Mouse (Mus musculus): Measurements from ENCODE around the gene Papss2. TPM values are rescaled to one million over a fixed set of nuclear protein-coding genes. Genes with fewer than 3 reads are reported as not detected.

Gene Papss2
- polyA plus RNA-seq, 1 experiment from 2014 or later: 2.9 TPM

- no peak overlapping the region for H3K9ac ChIP-seq (replicated peaks; ENCODE audit: low read depth)
- no peaks in the 10 kb centered on the region for H3K36me3 ChIP-seq (ENCODE audit: insufficient read depth, low read length)
- TF ChIP-seq CTCF (IDR thresholded peaks at IDR 0.05): no peak
- TF ChIP-seq EP300 (IDR thresholded peaks at IDR 0.05): no peak
- no peaks in the 10 kb centered on the region for H3K9me3 ChIP-seq (ENCODE audit: low read length)
- ATAC-seq (no peak), DNase-seq (ENCODE audit: low spot score) (no peak)
- H3K27ac ChIP-seq (ENCODE audit: low read length): no peak overlapping the region
- 76% methylated on average over 5 of the region's 5 CpGs for WGBS
- no peaks in the 10 kb centered on the region for H3K27me3 ChIP-seq (replicated peaks; ENCODE audit: insufficient read depth, low read length)
- H3K4me1 ChIP-seq (ENCODE audit: insufficient read depth, low read depth, low read length): no peaks in the 10 kb centered on the region
- H3K4me3 ChIP-seq (ENCODE audit: low read depth, low read length): no peak overlapping the region
- H3K4me2 ChIP-seq (replicated peaks; ENCODE audit: low read depth, low read length): no peak overlapping the region
These were observed 25.9 kb upstream of the Papss2 start for GRCm38 (mm10) chr19:32569725-32570124.

DNA sequence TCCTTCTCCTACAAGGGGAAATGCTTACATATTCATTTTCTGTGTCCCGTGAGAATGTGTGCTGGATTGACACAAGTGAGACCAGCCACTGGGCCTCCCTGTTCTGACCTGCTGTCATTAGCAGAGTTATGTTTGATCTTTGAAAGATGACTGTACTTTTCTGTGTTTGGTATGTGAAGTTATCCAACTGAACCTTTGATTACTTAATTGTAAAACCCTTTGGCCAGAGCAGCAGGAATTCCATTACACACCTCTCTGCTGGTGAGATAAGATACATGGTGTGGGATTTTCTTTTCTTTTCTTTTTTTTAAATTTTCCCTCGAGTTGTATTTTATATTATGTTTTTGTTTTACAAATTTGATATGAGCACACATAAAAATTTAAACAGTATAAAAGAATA lies 23.4 kb upstream of the Papss2 start:
- DNase-seq (ENCODE audit: low spot score) (no peak), ATAC-seq (no peak)
- no peaks in the 10 kb centered on the region for H3K36me3 ChIP-seq (ENCODE audit: insufficient read depth, low read length)
- H3K9ac ChIP-seq (replicated peaks; ENCODE audit: low read depth): no peak overlapping the region
- 31% methylated on average over 2 of the region's 2 CpGs for WGBS
- H3K4me3 ChIP-seq (ENCODE audit: low read depth, low read length): no peak overlapping the region
- no peak overlapping the region for H3K4me2 ChIP-seq (replicated peaks; ENCODE audit: low read depth, low read length)
- H3K4me1 ChIP-seq (ENCODE audit: insufficient read depth, low read depth, low read length): no peaks in the 10 kb centered on the region
- TF ChIP-seq EP300 (IDR thresholded peaks at IDR 0.05): no peak
- TF ChIP-seq CTCF (IDR thresholded peaks at IDR 0.05): no peak
- no peaks in the 10 kb centered on the region for H3K27me3 ChIP-seq (replicated peaks; ENCODE audit: insufficient read depth, low read length)
- no peak overlapping the region for H3K27ac ChIP-seq (ENCODE audit: low read length)
- no peaks in the 10 kb centered on the region for H3K9me3 ChIP-seq (ENCODE audit: low read length)

DNA sequence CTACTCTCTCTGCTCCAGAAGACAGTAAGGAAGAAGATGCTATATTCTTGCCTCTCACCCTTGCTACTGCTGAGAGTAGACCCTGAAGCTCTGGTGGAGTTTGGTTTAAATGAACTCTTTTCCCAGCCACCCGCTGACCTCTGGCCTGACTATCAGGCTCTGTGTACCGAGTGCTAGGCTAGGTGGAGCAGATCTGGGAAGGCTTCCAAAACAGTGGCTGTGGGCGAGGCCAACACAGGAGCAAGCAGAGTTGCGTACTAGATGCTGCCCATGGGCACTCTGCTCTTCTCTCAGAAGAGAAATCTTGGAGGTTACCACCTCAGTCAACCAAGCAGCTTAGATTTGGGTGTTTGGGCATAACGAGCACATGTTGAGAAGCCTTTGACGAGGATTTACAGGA lies 22.3 kb upstream of the Papss2 start:
- H3K27ac ChIP-seq (ENCODE audit: low read length): no peak overlapping the region
- no peaks in the 10 kb centered on the region for H3K9me3 ChIP-seq (ENCODE audit: low read length)
- DNase-seq (ENCODE audit: low spot score) (no peak), ATAC-seq (no peak)
- TF ChIP-seq EP300 (IDR thresholded peaks at IDR 0.05) (no peak), CTCF (IDR thresholded peaks at IDR 0.05) (no peak)
- 65% methylated on average over 6 of the region's 6 CpGs for WGBS
- no peak overlapping the region for H3K4me3 ChIP-seq (ENCODE audit: low read depth, low read length)
- H3K27me3 ChIP-seq (replicated peaks; ENCODE audit: insufficient read depth, low read length): no peaks in the 10 kb centered on the region
- no peaks in the 10 kb centered on the region; the same call in 1 of the 2 replicates for H3K4me1 ChIP-seq (ENCODE audit: insufficient read depth, low read depth, low read length)
- H3K9ac ChIP-seq (replicated peaks; ENCODE audit: low read depth): no peak overlapping the region
- no peaks in the 10 kb centered on the region for H3K36me3 ChIP-seq (ENCODE audit: insufficient read depth, low read length)
- no peak overlapping the region for H3K4me2 ChIP-seq (replicated peaks; ENCODE audit: low read depth, low read length)

GRCm38 (mm10) chr19:32574846-32575245 lies 20.7 kb upstream of the Papss2 start:
- TF ChIP-seq CTCF (IDR thresholded peaks at IDR 0.05) (no peak), EP300 (IDR thresholded peaks at IDR 0.05) (no peak)
- Histone ChIP-seq H3K4me3 (ENCODE audit: low read depth, low read length) (no peak overlapping the region), H3K4me2 (replicated peaks; ENCODE audit: low read depth, low read length) (no peak overlapping the region), H3K4me1 (ENCODE audit: insufficient read depth, low read depth, low read length) (no peaks in the 10 kb centered on the region; the same call in 1 of the 2 replicates), H3K27me3 (replicated peaks; ENCODE audit: insufficient read depth, low read length) (no peaks in the 10 kb centered on the region), H3K9ac (replicated peaks; ENCODE audit: low read depth) (no peak overlapping the region), H3K27ac (ENCODE audit: low read length) (no peak overlapping the region), H3K9me3 (ENCODE audit: low read length) (no peaks in the 10 kb centered on the region), H3K36me3 (ENCODE audit: insufficient read depth, low read length) (no peaks in the 10 kb centered on the region)
- DNase-seq (ENCODE audit: low spot score) (no peak), ATAC-seq (no peak)
- 74% methylated on average over 3 of the region's 3 CpGs for WGBS

GRCm38 (mm10) chr19:32577749-32578148 lies 17.8 kb upstream of the Papss2 start:
- TF ChIP-seq EP300 (IDR thresholded peaks at IDR 0.05): no peak
- no peak for TF ChIP-seq CTCF (IDR thresholded peaks at IDR 0.05)
- no peak for ATAC-seq
- no peak overlapping the region for H3K4me3 ChIP-seq (ENCODE audit: low read depth, low read length)
- 39% methylated on average over 1 of the region's 1 CpGs for WGBS
- H3K9ac ChIP-seq (replicated peaks; ENCODE audit: low read depth): no peak overlapping the region
- H3K27ac ChIP-seq (ENCODE audit: low read length): no peak overlapping the region
- no peak for DNase-seq (ENCODE audit: low spot score)
- H3K27me3 ChIP-seq (replicated peaks; ENCODE audit: insufficient read depth, low read length): no peaks in the 10 kb centered on the region
- no peaks in the 10 kb centered on the region for H3K9me3 ChIP-seq (ENCODE audit: low read length)
- no peak overlapping the region for H3K4me2 ChIP-seq (replicated peaks; ENCODE audit: low read depth, low read length)
- H3K36me3 ChIP-seq (ENCODE audit: insufficient read depth, low read length): no peaks in the 10 kb centered on the region
- H3K4me1 ChIP-seq (ENCODE audit: insufficient read depth, low read depth, low read length): no peaks in the 10 kb centered on the region; the same call in 1 of the 2 replicates

DNA sequence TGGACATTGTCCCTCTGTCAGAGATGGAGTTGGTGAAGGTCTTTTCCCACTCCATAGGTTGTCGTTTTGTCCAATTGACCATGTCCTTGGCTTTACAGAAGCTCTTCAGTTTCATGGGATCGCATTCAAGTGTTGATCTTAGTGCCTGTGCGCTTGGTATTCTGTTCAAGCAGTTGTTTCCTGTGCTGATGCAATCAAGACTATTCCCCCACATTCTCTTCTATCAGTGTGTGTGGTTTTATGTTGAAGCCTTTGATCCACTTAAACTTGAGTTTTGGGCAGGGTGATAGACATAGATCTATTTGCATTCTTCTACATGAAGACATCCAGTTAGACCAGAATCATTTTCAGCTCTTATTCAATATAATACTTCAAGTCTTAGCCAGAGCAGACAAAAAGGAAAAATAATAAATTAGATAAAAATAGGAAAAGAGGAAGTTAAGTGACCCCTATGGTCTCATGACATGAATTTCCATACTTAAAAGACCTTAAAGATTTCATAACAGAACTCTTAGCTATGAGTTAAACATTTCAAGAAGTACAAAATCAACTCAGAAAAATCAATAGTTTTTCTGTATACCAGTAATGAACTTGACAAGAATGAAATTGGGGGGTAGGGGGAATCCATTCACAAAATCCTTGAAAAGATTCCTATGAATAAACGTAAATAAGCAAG lies 12.4 kb upstream of the Papss2 start:
- Histone ChIP-seq H3K9ac (replicated peaks; ENCODE audit: low read depth) (no peak overlapping the region), H3K36me3 (ENCODE audit: insufficient read depth, low read length) (no peaks in the 10 kb centered on the region), H3K4me2 (replicated peaks; ENCODE audit: low read depth, low read length) (no peak overlapping the region), H3K27ac (ENCODE audit: low read length) (no peak overlapping the region), H3K27me3 (replicated peaks; ENCODE audit: insufficient read depth, low read length) (no peaks in the 10 kb centered on the region), H3K9me3 (ENCODE audit: low read length) (no peaks in the 10 kb centered on the region), H3K4me1 (ENCODE audit: insufficient read depth, low read depth, low read length) (no peaks in the 10 kb centered on the region), H3K4me3 (ENCODE audit: low read depth, low read length) (no peak overlapping the region)
- TF ChIP-seq EP300 (IDR thresholded peaks at IDR 0.05) (no peak), CTCF (IDR thresholded peaks at IDR 0.05) (no peak)
- WGBS: 56% methylated on average over 4 of the region's 4 CpGs
- no peak for ATAC-seq
- no peak for DNase-seq (ENCODE audit: low spot score)
